8 mouse cellular contexts compared by ENCODE assay signal in the genomic region with DNA sequence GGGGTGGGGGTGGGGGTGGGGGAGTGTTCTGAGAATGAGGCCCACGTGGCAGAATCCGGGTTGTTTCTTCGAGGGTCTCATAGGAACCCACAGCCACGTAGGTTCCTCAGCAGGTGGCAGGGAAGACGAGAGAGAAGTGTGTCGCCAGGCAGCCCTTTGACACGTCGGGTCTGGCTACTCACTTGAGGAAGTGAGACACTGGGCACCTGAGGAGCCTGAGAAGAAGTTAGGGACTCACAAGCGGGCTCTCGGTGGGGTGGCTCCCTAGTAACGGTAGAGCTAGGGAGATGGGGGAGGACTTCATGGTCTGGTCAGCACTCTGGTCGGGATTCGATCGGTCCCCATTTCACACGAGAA. TPM values are rescaled to one million over a fixed set of nuclear protein-coding genes. Genes with fewer than 3 reads are reported as not detected.
DNase-seq lines count a peak whose midpoint lies in the region; ATAC-seq and TF ChIP-seq lines count a peak whose summit lies in the region.

Trim27 (plus strand) TSS at position 79 of the 357 bp plus-strand sequence.

- no peaks in the 10 kb centered on the region for H3K27me3 ChIP-seq in kidney, adult 2 months (replicated peaks; ENCODE audit: control insufficient read depth, insufficient read depth, low read length)
- no peaks in the 10 kb centered on the region for H3K27me3 ChIP-seq in neural tube, embryonic 12.5 days (replicated peaks)

- DNase-seq in kidney, adult 2 months: no peak
- DNase-seq in kidney, postnatal 10 days: no peak
- DNase-seq in ES-E14 (ENCODE audit: low read depth, low spot score): no peak
- DNase-seq in heart, postnatal 10 days: no peak
- no peak for DNase-seq in left cerebral cortex, postnatal 36 days (ENCODE audit: low spot score in 2 of 2)
- no peak for DNase-seq in c-Kit-positive CD71-positive TER-119-positive erythroid progenitor cells, embryonic 14.5 days (ENCODE audit: low spot score)

- peak within 1 kb of the TSS; percentile 95 for H3K9ac ChIP-seq in ES-E14 (ENCODE audit: insufficient read depth, low read depth, low read length, poor library complexity, severe bottlenecking)
- peak within 1 kb of the TSS; percentile 83 for H3K9ac ChIP-seq in neural tube, embryonic 12.5 days

- WGBS in kidney, adult 2 months: under 1% methylated on average over 15 of the region's 15 CpGs
- WGBS in neural tube, embryonic 12.5 days: under 1% methylated on average over 15 of the region's 15 CpGs

- no peak for TF ChIP-seq POLR2A in kidney, adult 2 months (IDR thresholded peaks at IDR 0.05; ENCODE audit: low read depth, low read length)

- in situ Hi-C loops in ES-E14 (cut with MboI; ENCODE audit: low sequenced_read_pairs in 2 of 2, unreplicated experiment in 2 of 2): no loop called here

- intact Hi-C loops in heart, postnatal 10 days (cut with DNase I): no loop called here
- intact Hi-C loops in left cerebral cortex, postnatal 36 days (cut with DNase I): no loop called here

- no peaks in the 10 kb centered on the region; the same call in 1 of the 2 replicates for H3K4me1 ChIP-seq in kidney, adult 2 months (ENCODE audit: control insufficient read depth, insufficient read depth, low read length)
- H3K4me1 ChIP-seq in ES-E14 (ENCODE audit: control insufficient read depth in 2 of 2, insufficient read depth in 2 of 2, low read length in 2 of 2, poor library complexity in 1 of 2): peaks cover 4 to 11% of the 10 kb centered on the region in 2 experiments; a peak in 2 of 4 replicates
- H3K4me1 ChIP-seq in neural tube, embryonic 12.5 days: peaks cover 29% of the 10 kb centered on the region

- ATAC-seq in erythroid progenitor cell, adult 5-6 weeks (replicated peaks; ENCODE audit: low FRiP score, poor library complexity, severe bottlenecking): peak; percentile 67
- peak; percentile 52 for ATAC-seq in neural tube, embryonic 12.5 days (ENCODE audit: low FRiP score, low read depth)

- peak within 1 kb of the TSS; percentile 95 for H3K27ac ChIP-seq in kidney, adult 2 months (ENCODE audit: insufficient read depth, low read depth, low read length)
- H3K27ac ChIP-seq in ES-E14 (ENCODE audit: insufficient read depth, low read depth, low read length, poor library complexity, severe bottlenecking): peak within 1 kb of the TSS; percentile 93
- peak within 1 kb of the TSS; percentile 87 for H3K27ac ChIP-seq in neural tube, embryonic 12.5 days

- no peaks in the 10 kb centered on the region for H3K9me3 ChIP-seq in ES-E14 (ENCODE audit: control insufficient read depth, insufficient read depth, low read depth, low read length)
- no peaks in the 10 kb centered on the region for H3K9me3 ChIP-seq in neural tube, embryonic 12.5 days

- H3K4me3 ChIP-seq in kidney, adult 2 months (ENCODE audit: insufficient read depth, low read depth, low read length): peak within 1 kb of the TSS; percentile 97
- H3K4me3 ChIP-seq in ES-E14 (ENCODE audit: insufficient read depth in 1 of 2, low read depth in 1 of 2, low read length in 2 of 2, poor library complexity in 1 of 2, severe bottlenecking in 1 of 2): peak within 1 kb of the TSS; percentile 90 to 94
- H3K4me3 ChIP-seq in neural tube, embryonic 12.5 days: peak within 1 kb of the TSS; percentile 95

- H3K4me2 ChIP-seq in neural tube, embryonic 12.5 days (replicated peaks): peak within 1 kb of the TSS; percentile 68

- TF ChIP-seq CTCF in kidney, adult 2 months (conservative IDR thresholded peaks at IDR 0.05; ENCODE audit: insufficient read depth, insufficient read length, low read depth, low read length): no peak

- no peaks in the 10 kb centered on the region; the same call in 1 of the 2 replicates for H3K36me3 ChIP-seq in kidney, adult 2 months (ENCODE audit: control insufficient read depth, insufficient read depth, low read length)
- H3K36me3 ChIP-seq in ES-E14 (ENCODE audit: control insufficient read depth, insufficient read depth, low read length, poor library complexity, severe bottlenecking): peaks cover 23% of the 10 kb centered on the region
- H3K36me3 ChIP-seq in neural tube, embryonic 12.5 days: peaks cover 24% of the 10 kb centered on the region

TF ChIP-seq in ES-E14, 5 proteins besides CTCF, POLR2A, EP300 and RAD21:
- TF ChIP-seq MAFK (IDR thresholded peaks at IDR 0.05; ENCODE audit: insufficient read depth, low read depth, low read length): no peak
- no peak for TF ChIP-seq ZC3H11A (IDR thresholded peaks at IDR 0.05; ENCODE audit: borderline replicate concordance, low read depth, low read length)
- TF ChIP-seq HCFC1 (IDR thresholded peaks at IDR 0.05; ENCODE audit: borderline replicate concordance, insufficient read depth, low read length): no peak
- TF ChIP-seq CHD2 (IDR thresholded peaks at IDR 0.05; ENCODE audit: low read depth, low read length): no peak
- no peak for TF ChIP-seq ZNF384 (IDR thresholded peaks at IDR 0.05; ENCODE audit: low read depth, low read length)

RNA-seq across cellular contexts. Expression of gene Trim27, which starts in this region (rescaled TPM):
- polyA plus RNA-seq in kidney, adult 2 months (2012; rRNA removed): 29.9 and 30.2 TPM in 2 replicates
- total RNA-seq in ES-E14 (2012; rRNA removed): 115 and 128 TPM in 2 replicates
- total RNA-seq in erythroid progenitor cell, adult 5-6 weeks (2015; ENCODE audit: low replicate concordance): 29.6 and 37.3 TPM in 2 replicates
- total RNA-seq in erythroid progenitor cell, adult 5-6 weeks (2017; ENCODE audit: low replicate concordance): 60.8 and 61.5 TPM in 2 replicates
- 10 to 100 TPM; 26.9 to 33.6 TPM for total RNA-seq in heart, postnatal 10 days (2021)
- total RNA-seq in left cerebral cortex, postnatal 36 days (2021): 10 to 100 TPM; 34.0 TPM
- polyA plus RNA-seq in neural tube, embryonic 12.5 days (2016; fragmentation: Nextera tagmentation; extraction: Ambion mirVana): 124 and 125 TPM in 2 replicates
